Mouse (Mus musculus): ENCODE data around the gene Olfr1131. TPM values are rescaled to one million over a fixed set of nuclear protein-coding genes. Genes with fewer than 3 reads are reported as not detected.
"Not testable (repeated sequence)": the region's sequence is repeated elsewhere in the genome, so short reads cannot be mapped to it uniquely, and the experiment has no call there.

The Olfr1131 gene
- polyA plus RNA-seq (2016; fragmentation: Nextera tagmentation; extraction: Ambion mirVana), result not detected in 2 replicates

GRCm38 (mm10) chr2:87626804-87627203 lies at the start of gene Olfr1131:
Gene Olfr1131 (plus strand): TSS chr2:87627104.
- Histone ChIP-seq H3K4me3 (no peak within 1 kb of the TSS), H3K27ac (replicated peaks) (no peak within 1 kb of the TSS), H3K4me1 (no peaks in the 10 kb centered on the region), H3K9me3 (no peaks in the 10 kb centered on the region), H3K27me3 (replicated peaks; ENCODE audit: low read depth, poor library complexity, severe bottlenecking) (no peaks in the 10 kb centered on the region), H3K36me3 (replicated peaks) (no peaks in the 10 kb centered on the region)
- no peak for DNase-seq (ENCODE audit: low spot score)
- WGBS, result 66% methylated on average over 3 of the region's 3 CpGs

- H3K4me1 ChIP-seq; H3K9me3 ChIP-seq; H3K36me3 ChIP-seq (replicated peaks); DNase-seq (ENCODE audit: low spot score); H3K27me3 ChIP-seq (replicated peaks; ENCODE audit: low read depth, poor library complexity, severe bottlenecking); H3K27ac ChIP-seq (replicated peaks); H3K4me3 ChIP-seq: not testable (repeated sequence)
These were observed 21.0 kb upstream of the Olfr1131 start, which contains the start of gene Olfr1130 for GRCm38 (mm10) chr2:87605912-87606311. Gene Olfr1130 (plus strand): TSS chr2:87606212.

GRCm38 (mm10) chr2:87637435-87637834 lies 10.5 kb downstream of the Olfr1131 start, which contains the start of gene Olfr1132:
Gene Olfr1132 (minus strand): TSS chr2:87637535.
- no peak for DNase-seq (ENCODE audit: low spot score)
- Histone ChIP-seq H3K9me3 (no peaks in the 10 kb centered on the region), H3K27me3 (replicated peaks; ENCODE audit: low read depth, poor library complexity, severe bottlenecking) (no peaks in the 10 kb centered on the region), H3K36me3 (replicated peaks) (no peaks in the 10 kb centered on the region), H3K27ac (replicated peaks) (no peak within 1 kb of the TSS), H3K4me3 (no peak within 1 kb of the TSS), H3K4me1 (no peaks in the 10 kb centered on the region)

GRCm38 (mm10) chr2:87642441-87642840 lies 15.5 kb downstream of the Olfr1131 start:
- H3K36me3 ChIP-seq (replicated peaks), result no peaks in the 10 kb centered on the region

GRCm38 (mm10) chr2:87647274-87647673 lies 20.4 kb downstream of the Olfr1131 start, which contains the start of gene Olfr1133:
Gene Olfr1133 (minus strand): TSS chr2:87647374.
- H3K27ac ChIP-seq (replicated peaks), result no peak within 1 kb of the TSS
- no peaks in the 10 kb centered on the region for H3K36me3 ChIP-seq (replicated peaks)
- no peak for DNase-seq (ENCODE audit: low spot score)
- H3K4me1 ChIP-seq, result no peaks in the 10 kb centered on the region
- no peaks in the 10 kb centered on the region for H3K27me3 ChIP-seq (replicated peaks; ENCODE audit: low read depth, poor library complexity, severe bottlenecking)
- H3K9me3 ChIP-seq, result no peaks in the 10 kb centered on the region
- no peak within 1 kb of the TSS for H3K4me3 ChIP-seq

More at GRCm38 (mm10) chr2:87642441-87642840, 15.5 kb downstream of the Olfr1131 start:
- no peaks in the 10 kb centered on the region for H3K9me3 ChIP-seq
- no peak overlapping the region for H3K27ac ChIP-seq (replicated peaks)
- DNase-seq (ENCODE audit: low spot score), result no peak
- H3K4me1 ChIP-seq, result no peaks in the 10 kb centered on the region
- no peak overlapping the region for H3K4me3 ChIP-seq
- H3K27me3 ChIP-seq (replicated peaks; ENCODE audit: low read depth, poor library complexity, severe bottlenecking), result no peaks in the 10 kb centered on the region

GRCm38 (mm10) chr2:87658360-87658759 lies 31.5 kb downstream of the Olfr1131 start, which contains the start of gene Olfr1134:
Gene Olfr1134 (minus strand): TSS chr2:87658460.
- Histone ChIP-seq H3K9me3 (no peaks in the 10 kb centered on the region), H3K4me3 (no peak within 1 kb of the TSS), H3K36me3 (replicated peaks) (no peaks in the 10 kb centered on the region), H3K4me1 (no peaks in the 10 kb centered on the region), H3K27ac (replicated peaks) (no peak within 1 kb of the TSS), H3K27me3 (replicated peaks; ENCODE audit: low read depth, poor library complexity, severe bottlenecking) (no peaks in the 10 kb centered on the region)
- DNase-seq (ENCODE audit: low spot score), result no peak
- 93% methylated on average over 2 of the region's 2 CpGs for WGBS

GRCm38 (mm10) chr2:87673564-87673963 lies 46.7 kb downstream of the Olfr1131 start, which contains the start of gene Olfr1135:
Gene Olfr1135 (minus strand): TSS chr2:87673664.
- Histone ChIP-seq H3K4me1 (no peaks in the 10 kb centered on the region), H3K9me3 (no peaks in the 10 kb centered on the region), H3K36me3 (replicated peaks) (no peaks in the 10 kb centered on the region), H3K4me3 (no peak within 1 kb of the TSS), H3K27me3 (replicated peaks; ENCODE audit: low read depth, poor library complexity, severe bottlenecking) (no peaks in the 10 kb centered on the region), H3K27ac (replicated peaks) (no peak within 1 kb of the TSS)
- WGBS, result 26% methylated on average over 1 of the region's 1 CpGs
- no peak for DNase-seq (ENCODE audit: low spot score)

Other genes starting within 250 kb of the Olfr1131 start
- gene Olfr1122, start 241.3 kb upstream of the Olfr1131 start, polyA plus RNA-seq (2016; fragmentation: Nextera tagmentation; extraction: Ambion mirVana), result not detected in 2 replicates
- not detected in 2 replicates for gene Olfr1123, start 210.5 kb upstream of the Olfr1131 start, polyA plus RNA-seq (2016; fragmentation: Nextera tagmentation; extraction: Ambion mirVana)
- 0.06 and 0.14 TPM in 2 replicates for gene Olfr1124, start 196.8 kb upstream of the Olfr1131 start, polyA plus RNA-seq (2016; fragmentation: Nextera tagmentation; extraction: Ambion mirVana)
- not detected in 2 replicates for gene Olfr1126, start 173.1 kb upstream of the Olfr1131 start, polyA plus RNA-seq (2016; fragmentation: Nextera tagmentation; extraction: Ambion mirVana)
- not detected in 2 replicates for gene Pramel7, start 130.0 kb upstream of the Olfr1131 start, polyA plus RNA-seq (2016; fragmentation: Nextera tagmentation; extraction: Ambion mirVana)
- not detected in 2 replicates for gene Pramel6, start 120.5 kb upstream of the Olfr1131 start, polyA plus RNA-seq (2016; fragmentation: Nextera tagmentation; extraction: Ambion mirVana)
- gene Olfr153, start 95.3 kb upstream of the Olfr1131 start, polyA plus RNA-seq (2016; fragmentation: Nextera tagmentation; extraction: Ambion mirVana), result not detected in 2 replicates
- not detected in 2 replicates for gene Olfr1128, start 81.6 kb upstream of the Olfr1131 start, polyA plus RNA-seq (2016; fragmentation: Nextera tagmentation; extraction: Ambion mirVana)
- gene Olfr1129, start 53.2 kb upstream of the Olfr1131 start, polyA plus RNA-seq (2016; fragmentation: Nextera tagmentation; extraction: Ambion mirVana), result not detected in 2 replicates
- not detected in 2 replicates for gene Olfr1130, start 20.9 kb upstream of the Olfr1131 start, polyA plus RNA-seq (2016; fragmentation: Nextera tagmentation; extraction: Ambion mirVana)
- gene Olfr1132, start 10.4 kb downstream of the Olfr1131 start, polyA plus RNA-seq (2016; fragmentation: Nextera tagmentation; extraction: Ambion mirVana), result not detected in 2 replicates
- gene Olfr1133, start 20.3 kb downstream of the Olfr1131 start, polyA plus RNA-seq (2016; fragmentation: Nextera tagmentation; extraction: Ambion mirVana), result not detected in 2 replicates
- not detected in 2 replicates for gene Olfr1134, start 31.4 kb downstream of the Olfr1131 start, polyA plus RNA-seq (2016; fragmentation: Nextera tagmentation; extraction: Ambion mirVana)
- gene Olfr1135, start 46.6 kb downstream of the Olfr1131 start, polyA plus RNA-seq (2016; fragmentation: Nextera tagmentation; extraction: Ambion mirVana), result not detected in 2 replicates
- gene Olfr1136, start 66.8 kb downstream of the Olfr1131 start, polyA plus RNA-seq (2016; fragmentation: Nextera tagmentation; extraction: Ambion mirVana), result not detected in 2 replicates
- gene Olfr1137, start 86.1 kb downstream of the Olfr1131 start, polyA plus RNA-seq (2016; fragmentation: Nextera tagmentation; extraction: Ambion mirVana), result not detected in 2 replicates
- gene Olfr1138, start 112.9 kb downstream of the Olfr1131 start, polyA plus RNA-seq (2016; fragmentation: Nextera tagmentation; extraction: Ambion mirVana), result not detected in 2 replicates
- not detected in 2 replicates for gene Olfr1140, start 116.6 kb downstream of the Olfr1131 start, polyA plus RNA-seq (2016; fragmentation: Nextera tagmentation; extraction: Ambion mirVana)
- gene Olfr1141, start 126.9 kb downstream of the Olfr1131 start, polyA plus RNA-seq (2016; fragmentation: Nextera tagmentation; extraction: Ambion mirVana), result not detected in 2 replicates
- gene Olfr152, start 152.4 kb downstream of the Olfr1131 start, polyA plus RNA-seq (2016; fragmentation: Nextera tagmentation; extraction: Ambion mirVana), result not detected in 2 replicates
- not detected in 2 replicates for gene Olfr1143, start 173.5 kb downstream of the Olfr1131 start, polyA plus RNA-seq (2016; fragmentation: Nextera tagmentation; extraction: Ambion mirVana)
- not detected in 2 replicates for gene Olfr1145, start 182.7 kb downstream of the Olfr1131 start, polyA plus RNA-seq (2016; fragmentation: Nextera tagmentation; extraction: Ambion mirVana)
- not detected in 2 replicates for gene Olfr1148, start 203.4 kb downstream of the Olfr1131 start, polyA plus RNA-seq (2016; fragmentation: Nextera tagmentation; extraction: Ambion mirVana)
- gene Olfr1150-ps1, start 216.9 kb downstream of the Olfr1131 start, polyA plus RNA-seq (2016; fragmentation: Nextera tagmentation; extraction: Ambion mirVana), result not detected in 2 replicates
- gene Olfr1151, start 228.8 kb downstream of the Olfr1131 start, polyA plus RNA-seq (2016; fragmentation: Nextera tagmentation; extraction: Ambion mirVana), result not detected in 2 replicates
- not detected in 2 replicates for gene Olfr1152, start 239.4 kb downstream of the Olfr1131 start, polyA plus RNA-seq (2016; fragmentation: Nextera tagmentation; extraction: Ambion mirVana)

Data from embryonic facial prominence, embryonic 10.5 days (tissue).